ENCODE assay signal across 8 mouse cellular contexts in the genomic region with DNA sequence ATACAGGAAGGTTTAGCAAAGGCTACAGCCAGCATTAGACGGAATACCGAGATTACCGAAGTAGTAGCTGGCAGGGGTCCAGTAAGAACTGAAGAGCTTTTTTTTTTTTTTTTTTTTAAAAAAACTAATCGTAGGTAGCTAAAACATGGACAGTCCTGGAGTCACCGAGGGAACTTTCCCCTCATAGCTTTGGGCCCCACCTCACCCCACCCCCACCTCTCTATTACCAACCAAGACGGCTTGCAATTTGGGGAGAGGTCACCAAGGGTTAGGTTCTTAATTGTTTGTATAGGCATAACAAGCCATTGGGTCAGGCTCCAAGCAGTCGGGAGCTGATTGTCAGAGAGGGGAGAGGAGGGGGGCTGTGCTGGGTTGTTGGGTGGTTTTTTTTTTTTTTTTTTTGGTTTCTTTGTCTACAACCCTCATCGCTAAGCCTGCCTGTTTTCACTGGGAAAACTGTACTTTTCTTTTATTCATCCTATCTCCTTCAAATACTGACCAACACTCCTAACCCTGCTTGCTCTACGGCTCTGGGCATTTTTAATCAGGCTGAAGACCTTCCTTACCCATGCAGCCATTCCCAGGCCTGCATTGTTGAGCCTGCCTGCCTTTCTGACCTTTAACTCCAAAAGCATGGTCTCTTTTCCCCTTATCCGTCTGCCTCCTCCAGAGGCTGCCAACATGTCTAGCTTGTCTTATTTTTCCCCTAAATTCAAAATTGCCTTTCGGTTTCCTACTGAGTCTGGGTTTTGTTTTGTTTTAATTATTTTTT. TPM values are rescaled to one million over a fixed set of nuclear protein-coding genes. Genes with fewer than 3 reads are reported as not detected.
DNase-seq lines count a peak whose midpoint lies in the region; ATAC-seq and TF ChIP-seq lines count a peak whose summit lies in the region.

No protein-coding gene starts in this region.

- H3K36me3 ChIP-seq in lung, embryonic 14.5 days (ENCODE audit: insufficient read depth): peaks cover 19% of the 10 kb centered on the region
- H3K36me3 ChIP-seq in embryonic facial prominence, embryonic 11.5 days (replicated peaks; ENCODE audit: control insufficient read depth, insufficient read depth, low read depth, low read length): no peaks in the 10 kb centered on the region; the same call in 1 of the 2 replicates
- peaks cover 12% of the 10 kb centered on the region for H3K36me3 ChIP-seq in limb, embryonic 12.5 days

- DNase-seq in lung, embryonic 14.5 days: peak; percentile 65
- DNase-seq in lung, postnatal 25 days (ENCODE audit: low spot score): no peak
- DNase-seq in embryonic facial prominence, embryonic 11.5 days (ENCODE audit: low spot score): peak; percentile 82
- DNase-seq in retina, embryonic 14.5 days (ENCODE audit: low spot score): peak; percentile 81
- DNase-seq in spleen, postnatal 14 days (ENCODE audit: low spot score in 2 of 2): no peak
- DNase-seq in thymus, postnatal 25 days: no peak
- no peak for DNase-seq in kidney, postnatal 14 days

- ATAC-seq in lung, embryonic 14.5 days (ENCODE audit: insufficient read depth): peak; percentile 15
- peak; percentile 64 for ATAC-seq in embryonic facial prominence, embryonic 11.5 days (replicated peaks; ENCODE audit: insufficient number of reproducible peaks, low FRiP score, low TSS enrichment, low read depth)
- ATAC-seq in limb, embryonic 12.5 days (ENCODE audit: insufficient number of reproducible peaks, insufficient read depth, low FRiP score, low TSS enrichment, low read depth): peak; percentile 76

- no peaks in the 10 kb centered on the region for H3K27me3 ChIP-seq in lung, embryonic 14.5 days (ENCODE audit: insufficient read depth, low read length)
- no peaks in the 10 kb centered on the region for H3K27me3 ChIP-seq in embryonic facial prominence, embryonic 11.5 days (ENCODE audit: control insufficient read depth, insufficient read depth, low read length)
- no peaks in the 10 kb centered on the region for H3K27me3 ChIP-seq in limb, embryonic 12.5 days

- H3K4me3 ChIP-seq in lung, embryonic 14.5 days (ENCODE audit: low read depth, low read length): peak overlapping the region; percentile 72
- peak overlapping the region; percentile 59 for H3K4me3 ChIP-seq in embryonic facial prominence, embryonic 11.5 days (ENCODE audit: low read depth, low read length)
- H3K4me3 ChIP-seq in limb, embryonic 12.5 days (replicated peaks): peak overlapping the region; percentile 65

- 3% methylated on average over 11 of the region's 11 CpGs for WGBS in lung, embryonic 14.5 days
- 2% methylated on average over 11 of the region's 11 CpGs for whole genome bisulfite sequencing in embryonic facial prominence, embryonic 11.5 days
- WGBS in limb, embryonic 12.5 days: 3% methylated on average over 11 of the region's 11 CpGs

- TF ChIP-seq CTCF in lung, embryonic 14.5 days (IDR thresholded peaks at IDR 0.05; ENCODE audit: low read depth): no peak

- peak overlapping the region; percentile 100 for H3K27ac ChIP-seq in lung, embryonic 14.5 days (ENCODE audit: low read depth)
- peak overlapping the region; percentile 98 for H3K27ac ChIP-seq in embryonic facial prominence, embryonic 11.5 days (replicated peaks; ENCODE audit: low read depth, low read length)
- peak overlapping the region; percentile 99 for H3K27ac ChIP-seq in limb, embryonic 12.5 days

- peak overlapping the region; percentile 72 for H3K4me2 ChIP-seq in lung, embryonic 14.5 days
- peak overlapping the region; percentile 67 for H3K4me2 ChIP-seq in embryonic facial prominence, embryonic 11.5 days (ENCODE audit: low read depth, low read length)
- peak overlapping the region; percentile 70 for H3K4me2 ChIP-seq in limb, embryonic 12.5 days

- no peaks in the 10 kb centered on the region for H3K9me3 ChIP-seq in lung, embryonic 14.5 days (ENCODE audit: low read depth, low read length)
- no peaks in the 10 kb centered on the region for H3K9me3 ChIP-seq in embryonic facial prominence, embryonic 11.5 days (replicated peaks; ENCODE audit: control insufficient read depth, low read length)
- no peaks in the 10 kb centered on the region for H3K9me3 ChIP-seq in limb, embryonic 12.5 days

- peak overlapping the region; percentile 85 for H3K9ac ChIP-seq in lung, embryonic 14.5 days
- H3K9ac ChIP-seq in embryonic facial prominence, embryonic 11.5 days (replicated peaks; ENCODE audit: low read length): peak overlapping the region; percentile 82
- H3K9ac ChIP-seq in limb, embryonic 12.5 days (replicated peaks): peak overlapping the region; percentile 85

- H3K4me1 ChIP-seq in lung, embryonic 14.5 days (ENCODE audit: insufficient read depth): peaks cover 6% of the 10 kb centered on the region; the same call in 1 of the 2 replicates
- H3K4me1 ChIP-seq in embryonic facial prominence, embryonic 11.5 days (ENCODE audit: control insufficient read depth, insufficient read depth, low read length): no peaks in the 10 kb centered on the region
- H3K4me1 ChIP-seq in limb, embryonic 12.5 days (replicated peaks): peaks cover 17% of the 10 kb centered on the region

RNA-seq across cellular contexts. Expression of a gene that starts 0.8 kb away (rescaled TPM):
- polyA plus RNA-seq in lung, embryonic 14.5 days (2014; fragmentation: Nextera tagmentation; extraction: Ambion mirVana): 97.5 and 102 TPM in 2 replicates
- polyA plus RNA-seq in embryonic facial prominence, embryonic 11.5 days (2014; fragmentation: Nextera tagmentation; extraction: Ambion mirVana): 103 and 119 TPM in 2 replicates
- 74.5 and 78.1 TPM in 2 replicates for polyA plus RNA-seq in limb, embryonic 12.5 days (2016; fragmentation: Nextera tagmentation; extraction: Ambion mirVana)

Comparison
In these comparisons a context has a peak if more than half of its experiments do, and no peak if none do; other contexts are left out.
1. DNase-seq: peak in lung, embryonic 14.5 days (single experiment), embryonic facial prominence, embryonic 11.5 days (single experiment) and retina, embryonic 14.5 days (single experiment); none in lung, postnatal 25 days (single experiment), spleen, postnatal 14 days (0 of 2), thymus, postnatal 25 days (single experiment) and kidney, postnatal 14 days (single experiment).
2. ATAC-seq: peak in every context shown above with its lines; median percentile 76 in limb, embryonic 12.5 days; 64 in embryonic facial prominence, embryonic 11.5 days; 15 in lung, embryonic 14.5 days.
3. Peak in every context shown above with its lines, with median percentiles within 50 percentile points of each other: H3K27ac ChIP-seq, H3K4me2 ChIP-seq, H3K4me3 ChIP-seq and H3K9ac ChIP-seq.